Mouse (Mus musculus) lung, postnatal 4 days (tissue): ENCODE measurements around the gene Scml4.
A peak's percentile ranks its signal among the peaks of the same experiment; 100 is the strongest.

Experiments
- DNase-seq, 2 experiments: peaks; one replicate each; pipeline ENCODE4 v3.0.0; 2021

Gene Scml4

GRCm38 (mm10) chr10:42997278-42997677 is 137.1 kb downstream of the Scml4 start:
- DNase-seq = no peak

GRCm38 (mm10) chr10:42999324-42999723 is 139.2 kb downstream of the Scml4 start:
- no peak for DNase-seq

- DNase-seq = no peak
Observed at GRCm38 (mm10) chr10:43001433-43001832, 141.3 kb downstream of the Scml4 start.

- DNase-seq = peak; percentile 46 to 58
Observed at GRCm38 (mm10) chr10:43002066-43002678, 142.0 kb downstream of the Scml4 start.

- DNase-seq = no peak
Observed at GRCm38 (mm10) chr10:43002721-43003465, 142.7 kb downstream of the Scml4 start.

GRCm38 (mm10) chr10:43003466-43003757 is 143.2 kb downstream of the Scml4 start:
- no peak for DNase-seq

GRCm38 (mm10) chr10:43004174-43004734 is 144.1 kb downstream of the Scml4 start:
- no peak for DNase-seq

- DNase-seq = no peak
Observed at GRCm38 (mm10) chr10:43005031-43005430, 144.9 kb downstream of the Scml4 start.

- DNase-seq = no peak
Observed at GRCm38 (mm10) chr10:43005677-43006076, 145.5 kb downstream of the Scml4 start.

- DNase-seq = no peak
Observed at GRCm38 (mm10) chr10:43006534-43006933, 146.4 kb downstream of the Scml4 start.

- DNase-seq = no peak
Observed at GRCm38 (mm10) chr10:43008116-43008515, 147.9 kb downstream of the Scml4 start.
